8 mouse cellular contexts compared by ENCODE assay signal in genomic region chr3:34019540-34020381, GRCm38 (mm10). TPM values are rescaled to one million over a fixed set of nuclear protein-coding genes. Genes with fewer than 3 reads are reported as not detected.
DNase-seq lines count a peak whose midpoint lies in the region; ATAC-seq and TF ChIP-seq lines count a peak whose summit lies in the region.

Gene Fxr1 (plus strand): TSS chr3:34019943.

- H3K36me3 ChIP-seq in heart, embryonic 13.5 days = no peaks in the 10 kb centered on the region
- no peaks in the 10 kb centered on the region for H3K36me3 ChIP-seq in kidney, postnatal 0 days (ENCODE audit: insufficient read depth, low read length)
- H3K36me3 ChIP-seq in liver, adult 2 months (ENCODE audit: control insufficient read depth, insufficient read depth, low read length) = no peaks in the 10 kb centered on the region

- peak; percentile 87 for TF ChIP-seq POLR2A in liver, adult 2 months (IDR thresholded peaks at IDR 0.05; ENCODE audit: extremely low read depth, insufficient read depth, low read length)

- H3K27me3 ChIP-seq in heart, embryonic 13.5 days (replicated peaks) = no peaks in the 10 kb centered on the region
- no peaks in the 10 kb centered on the region for H3K27me3 ChIP-seq in kidney, postnatal 0 days (ENCODE audit: insufficient read depth, low read length)
- H3K27me3 ChIP-seq in liver, adult 2 months (ENCODE audit: control insufficient read depth, insufficient read depth, low read length) = no peaks in the 10 kb centered on the region

- WGBS in heart, embryonic 13.5 days = under 1% methylated on average over 66 of the region's 97 CpGs
- WGBS in kidney, postnatal 0 days = under 1% methylated on average over 63 of the region's 97 CpGs
- WGBS in liver, adult 2 months = 1% methylated on average over 81 of the region's 97 CpGs

- TF ChIP-seq CTCF in kidney, postnatal 0 days (IDR thresholded peaks at IDR 0.05; ENCODE audit: low read depth) = no peak
- no peak for TF ChIP-seq CTCF in liver, adult 2 months (IDR thresholded peaks at IDR 0.05; ENCODE audit: low read depth, low read length)

- peak within 1 kb of the TSS; percentile 100 for H3K9ac ChIP-seq in heart, embryonic 13.5 days
- H3K9ac ChIP-seq in kidney, postnatal 0 days (ENCODE audit: low read depth, low read length) = peak within 1 kb of the TSS; percentile 90
- H3K9ac ChIP-seq in liver, adult 2 months (ENCODE audit: low read depth, low read length) = peak within 1 kb of the TSS; percentile 96

- DNase-seq in CD4-positive, CD25-positive, alpha-beta regulatory T cell, adult 2 months (ENCODE audit: low read depth, low spot score) = peak; percentile 90
- peak; percentile 77 for DNase-seq in c-Kit-negative CD71-positive TER-119-positive erythroid progenitor cells, embryonic 14.5 days (ENCODE audit: low read depth, low spot score)
- DNase-seq in fibroblast of lung, adult 2 months (ENCODE audit: low read depth) = peak; percentile 37
- peak; percentile 92 for DNase-seq in kidney, postnatal 0 days (ENCODE audit: low spot score)
- DNase-seq in liver, adult 2 months (ENCODE audit: extremely low read depth, low read depth, low spot score) = peak; percentile 66
- DNase-seq in spleen, postnatal 36 days (ENCODE audit: low spot score in 2 of 2) = peak; percentile 77 to 79

- peaks cover 18% of the 10 kb centered on the region for H3K79me2 ChIP-seq in liver, adult 2 months (ENCODE audit: control insufficient read depth, insufficient read depth, low read length)

- peaks cover 1% of the 10 kb centered on the region; the same call in 1 of the 2 replicates for H3K9me3 ChIP-seq in heart, embryonic 13.5 days
- no peaks in the 10 kb centered on the region for H3K9me3 ChIP-seq in kidney, postnatal 0 days (replicated peaks; ENCODE audit: low read length)

- peak within 1 kb of the TSS; percentile 74 for H3K4me3 ChIP-seq in heart, embryonic 13.5 days
- H3K4me3 ChIP-seq in kidney, postnatal 0 days (replicated peaks; ENCODE audit: low read depth, low read length) = peak within 1 kb of the TSS; percentile 82
- peak within 1 kb of the TSS; percentile 93 for H3K4me3 ChIP-seq in liver, adult 2 months (ENCODE audit: insufficient read depth, low read depth, low read length)

- peak within 1 kb of the TSS; percentile 96 for H3K27ac ChIP-seq in heart, embryonic 13.5 days (replicated peaks)
- peak within 1 kb of the TSS; percentile 91 for H3K27ac ChIP-seq in kidney, postnatal 0 days
- H3K27ac ChIP-seq in liver, adult 2 months (replicated peaks; ENCODE audit: insufficient read depth, low read depth, low read length) = peak within 1 kb of the TSS; percentile 79

- H3K4me2 ChIP-seq in heart, embryonic 13.5 days = peak within 1 kb of the TSS; percentile 78
- peak within 1 kb of the TSS; percentile 81 for H3K4me2 ChIP-seq in kidney, postnatal 0 days (ENCODE audit: low read length)

- peak; percentile 92 for ATAC-seq in heart, embryonic 13.5 days (ENCODE audit: extremely low read depth, insufficient number of reproducible peaks, low FRiP score, low TSS enrichment)
- ATAC-seq in kidney, postnatal 0 days (replicated peaks; ENCODE audit: low FRiP score, low read depth) = peak; percentile 97
- ATAC-seq in monocyte, adult 5-6 weeks (replicated peaks; ENCODE audit: insufficient number of reproducible peaks, low FRiP score, low TSS enrichment, poor library complexity, severe bottlenecking) = peak; percentile 80

- peaks cover 39% of the 10 kb centered on the region for H3K4me1 ChIP-seq in heart, embryonic 13.5 days
- H3K4me1 ChIP-seq in kidney, postnatal 0 days (replicated peaks; ENCODE audit: insufficient read depth, low read length) = peaks cover 8% of the 10 kb centered on the region
- peaks cover 13% of the 10 kb centered on the region for H3K4me1 ChIP-seq in liver, adult 2 months (ENCODE audit: control insufficient read depth, insufficient read depth, low read length)

RNA-seq across cellular contexts. Expression of gene Fxr1, which starts in this region (rescaled TPM):
- polyA plus RNA-seq in heart, embryonic 13.5 days (2015; fragmentation: Nextera tagmentation; extraction: Ambion mirVana) = 63.6 and 68.8 TPM in 2 replicates
- polyA plus RNA-seq in kidney, postnatal 0 days (2015; fragmentation: Nextera tagmentation; extraction: Ambion mirVana) = 45.7 and 46.3 TPM in 2 replicates
- 49.9 and 60.1 TPM in 2 replicates for total RNA-seq in liver, adult 2 months (2014; rRNA removed)
- 7.6 TPM in 2 replicates for polyA plus RNA-seq in liver, adult 2 months (2012; rRNA removed)
- 248 to 281 TPM (median 254 TPM) in 3 replicates for total RNA-seq in monocyte, adult 5-6 weeks (2017)

Comparison
In these comparisons a context has a peak if more than half of its experiments do, and no peak if none do; other contexts are left out.
1. Peak in every context shown above with its lines: DNase-seq, ATAC-seq, H3K4me3 ChIP-seq and H3K27ac ChIP-seq.
2. DNase-seq: peak in every context shown above with its lines; median percentile 92 in kidney, postnatal 0 days; 90 in CD4-positive, CD25-positive, alpha-beta regulatory T cell, adult 2 months; 78 in spleen, postnatal 36 days; 77 in c-Kit-negative CD71-positive TER-119-positive erythroid progenitor cells, embryonic 14.5 days; 66 in liver, adult 2 months; 37 in fibroblast of lung, adult 2 months.